Mouse (Mus musculus): ENCODE data around the gene Pnma5.

DNA sequence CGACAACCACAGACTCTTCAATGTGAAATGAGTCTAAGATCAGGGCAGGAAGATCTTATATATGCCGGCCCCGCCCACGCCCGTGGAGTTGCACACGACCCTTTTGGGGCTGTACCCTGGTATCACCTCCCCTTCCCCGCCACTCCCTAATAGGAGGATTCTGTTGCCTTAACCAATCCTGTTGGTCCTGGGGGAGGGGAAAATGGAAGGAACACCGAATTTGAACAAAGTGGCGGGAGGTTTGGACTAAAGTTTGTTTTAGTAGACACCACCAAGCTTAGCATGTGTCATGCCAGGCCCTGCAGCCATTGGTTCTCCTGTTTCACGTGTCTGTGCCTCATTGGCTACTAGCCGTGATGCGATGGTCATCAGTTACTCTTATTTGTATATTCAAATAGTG is 2.8 kb upstream of the Pnma5 start:
- TF ChIP-seq POLR2A (IDR thresholded peaks at IDR 0.05; ENCODE audit: insufficient read depth, low read length), result no peak
- TF ChIP-seq CTCF (IDR thresholded peaks at IDR 0.05; ENCODE audit: low read depth, low read length), result no peak
- TF ChIP-seq EP300 (IDR thresholded peaks at IDR 0.05; ENCODE audit: insufficient read depth, low read depth, low read length), result no peak
